Mouse (Mus musculus): ENCODE results near the gene Pkn3. TPM values are rescaled to one million over a fixed set of nuclear protein-coding genes. Genes with fewer than 3 reads are reported as not detected.

Pkn3 gene
- total RNA-seq, 1 experiment from 2014 or later = 5.7 TPM

Other genes starting within 250 kb of the Pkn3 start
- 10.8 and 12.4 TPM in 2 replicates for gene Cercam, start 208.5 kb upstream of the Pkn3 start, total RNA-seq (2021)
- 42.2 and 54.5 TPM in 2 replicates for gene Odf2, start 188.5 kb upstream of the Pkn3 start, total RNA-seq (2021)
- gene Gle1, start 142.3 kb upstream of the Pkn3 start, total RNA-seq (2021) = 29.1 and 35.3 TPM in 2 replicates
- gene Sptan1, start 112.1 kb upstream of the Pkn3 start, total RNA-seq (2021) = 228 and 265 TPM in 2 replicates
- 18.5 and 20.2 TPM in 2 replicates for gene Wdr34, start 28.8 kb upstream of the Pkn3 start, total RNA-seq (2021)
- 250 and 278 TPM in 2 replicates for gene Set, start 20.3 kb upstream of the Pkn3 start, total RNA-seq (2021)
- gene Zdhhc12, start 16.0 kb downstream of the Pkn3 start, total RNA-seq (2021) = 13.9 and 18.3 TPM in 2 replicates
- gene Zer1, start 46.9 kb downstream of the Pkn3 start, total RNA-seq (2021) = 32.4 and 40.5 TPM in 2 replicates
- gene Tbc1d13, start 56.1 kb downstream of the Pkn3 start, total RNA-seq (2021) = 47.1 and 52.7 TPM in 2 replicates
- gene Endog, start 93.8 kb downstream of the Pkn3 start, total RNA-seq (2021) = 49.3 and 52.9 TPM in 2 replicates
- 21.8 and 22.2 TPM in 2 replicates for gene Spout1, start 100.8 kb downstream of the Pkn3 start, total RNA-seq (2021)
- gene Kyat1, start 128.2 kb downstream of the Pkn3 start, total RNA-seq (2021) = 29.1 and 29.3 TPM in 2 replicates
- gene Lrrc8a, start 160.0 kb downstream of the Pkn3 start, total RNA-seq (2021) = 57.7 and 60.3 TPM in 2 replicates
- gene Gm28035, start 162.9 kb downstream of the Pkn3 start, total RNA-seq (2021) = 0.63 and 1.7 TPM in 2 replicates
- 19.8 and 20.4 TPM in 2 replicates for gene Phyhd1, start 188.5 kb downstream of the Pkn3 start, total RNA-seq (2021)
- not detected in 2 replicates for gene Gm28038, start 203.4 kb downstream of the Pkn3 start, total RNA-seq (2021)
- 46.2 and 48.1 TPM in 2 replicates for gene Dolk, start 208.7 kb downstream of the Pkn3 start, total RNA-seq (2021)
- gene Nup188, start 208.7 kb downstream of the Pkn3 start, total RNA-seq (2021) = 38.2 and 40.5 TPM in 2 replicates

All from adrenal gland, postnatal 14 days (tissue).